Mouse (Mus musculus) left cerebral cortex, postnatal 36 days (tissue): ENCODE results near the gene Etl4. TPM values are rescaled to one million over a fixed set of nuclear protein-coding genes. Genes with fewer than 3 reads are reported as not detected.

Source experiments
- microRNA-seq: library from miRNA; unstranded; fragments of <30 nt; microRNA quantifications from one replicate; pipeline ENCODE4 v1.2.0, GENCODE M21; 2022
- total RNA-seq, 2 experiments: library from RNA; stranded (reverse); gene quantifications; 2 replicates each; pipeline ENCODE4 v1.2.3; 2021

Etl4 gene
- total RNA-seq, 2 experiments from 2014 or later: 138 to 153 TPM

Small RNA genes lying within 50 kb of the gene (microRNA-seq; reads per million reads assigned to microRNA genes)
- gene Gm44457: not detected
